Mouse (Mus musculus) hindbrain, embryonic 13.5 days (tissue): ENCODE measurements at regions not wholly inside any gene's neighbourhood (a gene's known extent, or its start where the extent isn't known, plus 50 kb on each side); places are given as distances from the start of the nearest gene placed in this dataset.

Experiments used
- ATAC-seq: fragments of 200-750 bp; cut with Nextera tagmentation; 2 replicates; pipeline ENCODE4 v1.8.0; 2017; ENCODE audit warnings: moderate TSS enrichment; ENCODE audit not compliant: low FRiP score
- H3K27ac ChIP-seq: fragments of 300-500 bp; sonication (generic); 2 replicates; pipeline ENCODE4 v1.5.1; 2015; ENCODE audit warnings: inconsistent platforms, mild to moderate bottlenecking, moderate library complexity
- H3K27me3 ChIP-seq: fragments of 300-500 bp; sonication (generic); 2 replicates; pipeline ENCODE4 v1.6.1; 2015; ENCODE audit warnings: mild to moderate bottlenecking, inconsistent platforms
- H3K36me3 ChIP-seq: fragments of 300-500 bp; sonication (generic); 2 replicates; pipeline ENCODE4 v1.6.1; 2015; ENCODE audit warnings: mild to moderate bottlenecking, inconsistent platforms
- H3K4me1 ChIP-seq: fragments of 300-500 bp; sonication (generic); replicated peaks from 2 replicates; pipeline ENCODE4 v1.6.1; 2015; ENCODE audit warnings: inconsistent platforms
- H3K4me2 ChIP-seq: fragments of 300-500 bp; sonication (generic); 2 replicates; pipeline ENCODE4 v1.6.1; 2015; ENCODE audit warnings: inconsistent platforms, mild to moderate bottlenecking, moderate library complexity
- H3K4me3 ChIP-seq: fragments of 300-500 bp; sonication (generic); 2 replicates; pipeline ENCODE4 v1.5.1; 2015; ENCODE audit warnings: mild to moderate bottlenecking, inconsistent platforms
- H3K9ac ChIP-seq: fragments of 300-500 bp; sonication (generic); 2 replicates; pipeline ENCODE4 v1.6.1; 2015; ENCODE audit warnings: mild to moderate bottlenecking, inconsistent platforms
- H3K9me3 ChIP-seq: fragments of 300-500 bp; sonication (generic); 2 replicates; pipeline ENCODE4 v1.6.1; 2016; ENCODE audit warnings: inconsistent platforms
- WGBS: fragments of 180-500 bp; shearing (Covaris S2); methylation state at CpG from one replicate; pipeline ENCODE4 v1.1.7; 2015; 5-methylcytosine and 5-hydroxymethylcytosine counted together

DNA sequence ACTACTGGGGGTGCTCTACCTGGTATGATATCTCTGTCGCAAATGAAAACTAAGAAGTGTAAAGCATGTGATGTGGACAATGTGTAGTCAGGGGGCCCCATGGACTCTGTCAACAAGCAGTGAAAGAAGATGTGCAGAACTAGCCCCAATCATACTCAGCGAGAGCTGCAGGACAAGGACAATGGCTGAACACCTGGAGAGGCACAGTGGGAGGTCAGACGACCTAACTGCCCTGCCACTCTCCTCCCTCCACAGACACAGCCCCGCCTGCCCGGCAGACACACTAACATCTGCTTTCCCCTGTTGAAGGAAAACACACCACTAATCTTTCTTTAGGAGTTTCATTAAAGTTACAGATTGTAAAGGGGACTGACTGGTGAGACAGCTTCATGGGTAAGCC lies 675.1 kb downstream of the Epm2a start:
- Histone ChIP-seq H3K9me3 (no peaks in the 10 kb centered on the region), H3K4me3 (no peak overlapping the region), H3K27me3 (no peaks in the 10 kb centered on the region), H3K9ac (no peak overlapping the region), H3K27ac (no peak overlapping the region), H3K36me3 (no peaks in the 10 kb centered on the region), H3K4me2 (no peak overlapping the region), H3K4me1 (no peaks in the 10 kb centered on the region; the same call in 1 of the 2 replicates)
- WGBS = 35% methylated on average over 5 of the region's 5 CpGs
- no peak for ATAC-seq

DNA sequence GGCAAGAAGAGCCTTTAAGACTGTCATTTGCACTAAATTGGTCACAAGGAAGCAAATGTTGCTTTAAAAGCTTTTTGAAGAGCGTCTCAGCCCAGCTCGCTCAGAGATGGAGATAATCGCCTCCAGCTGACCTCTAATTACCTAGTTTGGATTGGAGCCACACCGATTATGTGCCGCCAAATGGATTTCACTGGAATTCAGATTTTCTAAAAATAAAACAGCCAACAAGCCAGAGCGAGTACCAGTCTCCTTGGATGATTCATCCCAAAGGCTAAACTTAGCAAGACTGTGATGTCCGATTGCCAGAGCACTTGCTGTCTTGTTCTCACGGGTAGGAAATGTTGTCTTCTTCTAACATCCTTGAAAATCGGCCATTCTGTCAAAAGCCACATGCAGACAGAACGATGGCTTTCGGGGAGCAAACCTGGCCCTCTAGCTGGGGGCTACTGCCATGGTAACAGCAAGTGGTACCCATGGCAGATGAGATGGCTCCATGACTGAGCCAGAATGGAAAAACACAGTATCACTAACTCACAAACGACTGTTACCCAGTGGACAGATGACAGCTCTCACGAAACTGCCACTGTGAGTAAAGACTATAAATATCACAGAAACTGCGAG lies 676.1 kb downstream of the Epm2a start:
- H3K36me3 ChIP-seq = no peaks in the 10 kb centered on the region
- no peak overlapping the region for H3K4me2 ChIP-seq
- H3K4me1 ChIP-seq = no peaks in the 10 kb centered on the region; the same call in 1 of the 2 replicates
- no peaks in the 10 kb centered on the region for H3K27me3 ChIP-seq
- 73% methylated on average over 14 of the region's 14 CpGs for WGBS
- H3K27ac ChIP-seq = no peak overlapping the region
- H3K9me3 ChIP-seq = no peaks in the 10 kb centered on the region
- no peak overlapping the region for H3K9ac ChIP-seq
- H3K4me3 ChIP-seq = no peak overlapping the region
- no peak for ATAC-seq

DNA sequence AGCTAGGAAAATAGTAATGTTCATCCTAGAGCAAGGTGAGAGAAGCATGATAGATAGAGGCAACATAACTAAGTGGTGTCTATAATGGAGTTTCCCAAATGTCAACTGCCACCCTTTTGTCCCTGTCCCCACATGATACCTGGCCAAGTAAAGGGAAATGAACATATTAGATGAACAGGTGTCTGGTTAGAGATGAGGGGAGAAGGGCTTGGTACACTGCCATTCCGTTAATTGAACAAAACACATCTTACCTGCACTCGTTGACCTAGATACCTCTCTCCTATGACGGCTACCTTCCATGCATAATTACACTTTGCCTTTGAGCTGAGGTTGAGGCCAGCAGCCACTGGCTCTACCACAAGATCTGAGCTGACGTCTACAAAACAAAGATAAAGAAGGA lies 677.4 kb downstream of the Epm2a start:
- H3K36me3 ChIP-seq = no peaks in the 10 kb centered on the region
- H3K27me3 ChIP-seq = no peaks in the 10 kb centered on the region
- no peak for ATAC-seq
- H3K4me3 ChIP-seq = no peak overlapping the region
- H3K27ac ChIP-seq = no peak overlapping the region
- H3K4me2 ChIP-seq = no peak overlapping the region
- H3K4me1 ChIP-seq = no peaks in the 10 kb centered on the region; the same call in 1 of the 2 replicates
- H3K9me3 ChIP-seq = no peaks in the 10 kb centered on the region
- no peak overlapping the region for H3K9ac ChIP-seq
- 92% methylated on average over 4 of the region's 4 CpGs for WGBS

DNA sequence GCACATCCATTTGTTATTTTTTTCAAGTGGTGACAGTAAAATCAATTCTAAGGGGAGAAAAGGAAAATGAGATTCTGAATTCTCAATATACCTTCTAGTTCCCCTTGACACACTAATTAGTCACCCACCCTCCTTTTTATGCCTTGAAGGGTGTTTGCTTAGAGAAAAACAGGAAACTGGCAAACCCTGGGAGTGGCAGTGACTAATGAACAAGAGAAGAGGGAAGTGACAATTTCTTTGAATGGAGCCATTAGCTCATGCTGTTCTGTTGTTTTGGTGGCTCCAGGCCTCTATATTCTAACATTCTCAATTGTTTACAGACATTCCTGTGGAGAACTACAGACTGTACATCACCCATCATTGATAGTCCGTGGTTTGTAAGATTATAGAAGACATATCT lies 692.0 kb downstream of the Epm2a start:
- no peaks in the 10 kb centered on the region for H3K4me1 ChIP-seq
- H3K9ac ChIP-seq = no peak overlapping the region
- no peak overlapping the region for H3K27ac ChIP-seq
- H3K36me3 ChIP-seq = no peaks in the 10 kb centered on the region
- ATAC-seq = no peak
- H3K4me3 ChIP-seq = no peak overlapping the region
- 17% methylated on average over 1 of the region's 1 CpGs for WGBS
- no peaks in the 10 kb centered on the region for H3K9me3 ChIP-seq
- no peak overlapping the region for H3K4me2 ChIP-seq
- H3K27me3 ChIP-seq = no peaks in the 10 kb centered on the region

DNA sequence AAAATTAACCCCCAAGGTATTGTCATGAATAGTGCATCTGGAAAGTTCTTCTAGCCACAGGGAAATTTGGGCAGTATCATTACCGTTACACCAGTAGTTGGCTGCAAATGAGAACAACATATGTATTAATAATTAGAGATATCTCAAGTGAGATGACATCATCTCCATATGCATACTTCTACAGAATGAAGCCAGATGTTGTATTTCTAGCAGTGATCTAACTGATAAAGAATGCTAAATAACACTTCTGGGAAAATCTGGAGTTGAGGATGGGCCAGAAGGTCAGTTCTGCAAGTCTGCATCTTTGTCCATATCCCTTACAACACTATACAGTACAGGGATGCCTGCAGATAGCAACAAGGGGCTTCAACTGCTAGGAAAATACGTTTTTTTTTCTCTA lies 702.7 kb downstream of the Epm2a start:
- Histone ChIP-seq H3K27me3 (no peaks in the 10 kb centered on the region), H3K27ac (no peak overlapping the region), H3K4me1 (no peaks in the 10 kb centered on the region), H3K36me3 (no peaks in the 10 kb centered on the region), H3K9me3 (no peaks in the 10 kb centered on the region), H3K9ac (no peak overlapping the region), H3K4me3 (no peak overlapping the region), H3K4me2 (no peak overlapping the region)
- WGBS = 54% methylated on average over 2 of the region's 2 CpGs
- no peak for ATAC-seq

DNA sequence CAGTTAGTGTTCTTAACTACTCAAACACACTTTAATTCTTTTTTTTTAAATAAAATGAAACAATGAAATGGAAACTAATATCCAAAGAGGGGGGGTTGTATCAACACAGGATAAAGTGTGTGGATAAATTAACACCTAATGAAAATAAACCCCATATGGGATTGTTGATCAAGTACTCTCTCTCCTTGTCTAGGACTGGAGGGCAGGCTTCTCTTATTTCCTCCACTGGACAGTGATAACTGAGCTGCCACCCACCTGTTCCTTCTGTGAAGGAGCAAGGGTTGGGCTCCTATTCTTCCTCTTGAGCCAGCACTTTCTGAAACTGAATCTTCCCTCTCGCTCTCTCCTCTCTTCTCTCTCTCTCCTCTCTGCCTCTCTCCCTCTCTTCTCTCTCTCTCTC lies 716.5 kb downstream of the Epm2a start:
- 87% methylated on average over 1 of the region's 1 CpGs for WGBS
- Histone ChIP-seq H3K27me3 (no peaks in the 10 kb centered on the region), H3K9me3 (no peaks in the 10 kb centered on the region), H3K36me3 (no peaks in the 10 kb centered on the region), H3K4me3 (no peak overlapping the region), H3K4me2 (no peak overlapping the region), H3K4me1 (no peaks in the 10 kb centered on the region), H3K9ac (no peak overlapping the region), H3K27ac (no peak overlapping the region)
- ATAC-seq = no peak

DNA sequence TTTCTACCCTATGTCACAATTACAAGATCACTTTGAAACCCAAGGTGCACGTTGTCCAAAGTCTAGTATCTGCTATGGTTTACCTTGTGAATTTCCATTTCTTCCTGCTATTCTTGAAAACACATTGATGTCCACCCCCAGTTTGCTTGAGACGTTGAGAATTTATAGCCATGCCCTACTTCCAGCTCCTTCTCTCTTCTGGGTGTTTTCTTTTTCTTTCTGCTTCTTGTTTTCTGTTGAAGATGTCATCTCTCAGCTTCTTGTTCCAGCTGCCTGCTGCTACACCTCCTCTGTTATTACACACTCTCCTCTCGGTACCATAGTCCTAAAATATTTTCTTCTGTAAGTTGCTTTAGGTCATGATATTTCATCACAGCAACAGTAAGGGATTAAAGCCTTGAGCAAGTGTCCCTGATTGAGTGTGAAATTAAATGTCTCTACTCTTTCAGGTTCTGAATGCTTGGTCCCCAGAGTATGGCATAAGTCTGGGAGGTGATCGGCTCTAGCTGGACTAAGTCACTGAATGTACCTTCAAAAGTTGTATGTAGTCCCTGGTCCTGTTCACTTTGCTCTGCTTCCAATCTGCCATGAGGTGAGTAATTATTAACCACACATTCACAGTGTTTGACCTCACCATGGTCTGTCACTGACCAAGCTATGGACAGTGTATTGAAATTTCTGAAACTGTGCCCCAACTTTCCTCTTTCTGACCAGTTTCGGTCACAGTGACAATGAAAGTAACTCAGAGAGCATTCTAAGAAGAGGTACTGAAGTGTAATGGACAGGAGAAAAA lies 718.1 kb downstream of the Epm2a start:
- 90% methylated on average over 5 of the region's 5 CpGs for WGBS
- Histone ChIP-seq H3K27me3 (no peaks in the 10 kb centered on the region), H3K4me2 (no peak overlapping the region), H3K27ac (no peak overlapping the region), H3K9ac (no peak overlapping the region), H3K9me3 (no peaks in the 10 kb centered on the region), H3K4me3 (no peak overlapping the region), H3K4me1 (no peaks in the 10 kb centered on the region), H3K36me3 (no peaks in the 10 kb centered on the region)
- ATAC-seq = no peak

DNA sequence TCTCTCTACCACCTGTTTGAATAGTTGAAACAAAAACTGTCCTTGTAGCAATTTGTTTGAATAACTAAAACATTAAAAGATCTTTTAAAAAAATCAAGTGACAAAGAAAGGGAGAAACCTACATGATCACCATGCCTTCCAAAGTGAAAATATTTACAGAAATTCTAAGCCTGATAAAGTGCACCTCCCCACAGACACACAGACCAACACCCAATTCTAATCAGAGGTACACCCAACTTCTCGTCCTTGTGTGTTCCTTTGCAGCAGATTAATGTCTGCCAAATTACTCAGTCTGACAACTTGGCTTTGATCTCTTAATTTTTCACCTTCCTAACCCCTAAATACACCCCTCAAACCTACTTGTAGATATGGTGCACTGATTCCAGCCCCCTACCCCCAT lies 719.1 kb downstream of the Epm2a start:
- H3K9ac ChIP-seq = no peak overlapping the region
- H3K9me3 ChIP-seq = no peaks in the 10 kb centered on the region
- no peak for ATAC-seq
- no peak overlapping the region for H3K4me2 ChIP-seq
- 70% methylated on average over 1 of the region's 1 CpGs for WGBS
- no peaks in the 10 kb centered on the region for H3K27me3 ChIP-seq
- no peaks in the 10 kb centered on the region for H3K4me1 ChIP-seq
- H3K36me3 ChIP-seq = no peaks in the 10 kb centered on the region
- no peak overlapping the region for H3K4me3 ChIP-seq
- H3K27ac ChIP-seq = no peak overlapping the region

DNA sequence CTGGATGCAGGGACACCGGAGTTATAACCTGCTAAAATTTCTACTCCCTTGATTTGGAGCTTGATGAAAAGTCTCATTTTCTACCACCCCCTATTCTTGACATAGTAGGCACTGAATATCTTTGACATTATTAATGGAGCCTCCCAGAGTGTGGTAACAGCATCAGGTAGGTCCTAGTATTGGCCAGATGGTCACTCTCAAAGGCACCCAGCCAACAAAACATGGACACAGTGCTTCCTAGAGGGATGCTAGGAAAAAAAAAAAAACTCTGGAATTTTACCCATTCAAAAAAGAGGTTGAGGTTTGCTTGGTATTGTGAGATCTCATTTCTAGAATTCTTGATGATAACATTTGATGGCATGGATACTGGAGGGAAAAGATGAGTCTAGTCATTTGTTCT lies 740.8 kb downstream of the Epm2a start:
- H3K9ac ChIP-seq = no peak overlapping the region
- no peak for ATAC-seq
- no peaks in the 10 kb centered on the region for H3K36me3 ChIP-seq
- WGBS = 97% methylated on average over 1 of the region's 1 CpGs
- H3K4me3 ChIP-seq = no peak overlapping the region
- H3K4me1 ChIP-seq = no peaks in the 10 kb centered on the region
- no peak overlapping the region for H3K4me2 ChIP-seq
- no peaks in the 10 kb centered on the region for H3K9me3 ChIP-seq
- no peaks in the 10 kb centered on the region for H3K27me3 ChIP-seq
- H3K27ac ChIP-seq = no peak overlapping the region

DNA sequence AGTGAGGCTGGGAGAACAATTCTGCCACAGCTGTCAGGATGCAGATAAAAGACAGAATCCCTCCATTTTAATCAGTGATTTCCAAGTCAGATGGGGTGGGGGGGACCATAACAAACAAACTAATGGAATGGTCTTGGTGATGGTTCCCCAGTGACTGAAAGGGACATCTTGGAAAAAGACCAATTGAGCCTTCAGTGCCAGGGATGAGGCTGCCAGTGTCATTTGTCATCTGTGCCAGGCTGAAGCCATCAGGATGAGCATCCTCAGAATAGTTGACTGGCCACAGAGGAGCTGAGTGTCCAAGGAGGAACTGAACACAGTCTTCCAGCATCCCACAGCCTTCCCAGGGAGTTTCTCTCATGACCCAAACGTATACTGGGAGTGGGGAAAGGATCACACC lies 749.3 kb downstream of the Epm2a start:
- no peak for ATAC-seq
- WGBS = 61% methylated on average over 1 of the region's 1 CpGs
- no peaks in the 10 kb centered on the region for H3K9me3 ChIP-seq
- no peaks in the 10 kb centered on the region for H3K4me1 ChIP-seq
- H3K4me3 ChIP-seq = no peak overlapping the region
- no peaks in the 10 kb centered on the region for H3K27me3 ChIP-seq
- no peak overlapping the region for H3K9ac ChIP-seq
- H3K4me2 ChIP-seq = no peak overlapping the region
- no peaks in the 10 kb centered on the region for H3K36me3 ChIP-seq
- no peak overlapping the region for H3K27ac ChIP-seq

DNA sequence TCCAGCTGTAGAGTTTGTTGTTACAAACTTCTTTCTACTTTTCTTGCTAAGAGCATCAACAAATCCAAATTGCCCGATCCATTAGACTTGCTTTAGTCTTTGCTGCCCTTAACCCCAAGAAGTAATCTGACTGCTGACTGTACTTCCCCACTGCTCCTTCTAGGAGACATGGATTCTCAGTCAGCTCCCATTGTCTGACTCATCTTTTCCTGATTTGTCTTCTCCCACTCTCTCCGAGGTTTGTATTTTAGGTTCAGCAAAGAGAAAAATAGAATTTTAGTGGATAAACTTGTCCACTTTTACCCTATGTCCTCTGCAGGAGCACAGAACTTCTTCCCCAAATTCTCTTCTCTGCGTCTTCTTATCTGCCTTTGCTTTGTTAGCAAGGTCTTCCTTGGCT lies 753.5 kb downstream of the Epm2a start:
- Histone ChIP-seq H3K9ac (no peak overlapping the region), H3K4me1 (no peaks in the 10 kb centered on the region), H3K4me3 (no peak overlapping the region), H3K27ac (no peak overlapping the region), H3K27me3 (no peaks in the 10 kb centered on the region), H3K9me3 (no peaks in the 10 kb centered on the region), H3K4me2 (no peak overlapping the region), H3K36me3 (no peaks in the 10 kb centered on the region)
- WGBS = 94% methylated on average over 3 of the region's 3 CpGs
- no peak for ATAC-seq

DNA sequence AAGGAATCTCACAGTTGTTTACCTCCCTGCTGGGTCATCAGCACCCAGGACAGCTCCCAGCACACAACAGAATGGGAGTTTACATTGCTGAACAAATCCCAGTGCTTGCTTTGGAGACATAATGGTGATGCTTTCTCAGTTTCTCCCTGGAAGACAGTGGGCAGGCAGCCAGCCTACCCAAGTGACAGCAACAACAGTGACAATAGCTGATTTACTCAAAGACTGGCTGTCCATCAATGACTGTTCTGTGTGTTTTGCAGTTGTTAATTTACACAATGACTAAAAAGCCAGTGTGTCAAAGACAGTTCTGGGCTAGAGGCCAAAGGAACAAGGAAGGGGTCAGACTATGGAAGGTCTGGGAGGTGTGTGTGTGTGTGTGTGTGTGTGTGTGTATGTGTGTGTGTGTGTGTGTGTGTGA lies 762.2 kb downstream of the Utrn start:
- Histone ChIP-seq H3K9ac (no peak overlapping the region), H3K4me3 (no peak overlapping the region), H3K4me1 (peaks cover 6% of the 10 kb centered on the region; the same call in 1 of the 2 replicates), H3K36me3 (no peaks in the 10 kb centered on the region), H3K27ac (no peak overlapping the region), H3K4me2 (no peak overlapping the region), H3K27me3 (no peaks in the 10 kb centered on the region), H3K9me3 (no peaks in the 10 kb centered on the region)
- ATAC-seq = peak; percentile 90

DNA sequence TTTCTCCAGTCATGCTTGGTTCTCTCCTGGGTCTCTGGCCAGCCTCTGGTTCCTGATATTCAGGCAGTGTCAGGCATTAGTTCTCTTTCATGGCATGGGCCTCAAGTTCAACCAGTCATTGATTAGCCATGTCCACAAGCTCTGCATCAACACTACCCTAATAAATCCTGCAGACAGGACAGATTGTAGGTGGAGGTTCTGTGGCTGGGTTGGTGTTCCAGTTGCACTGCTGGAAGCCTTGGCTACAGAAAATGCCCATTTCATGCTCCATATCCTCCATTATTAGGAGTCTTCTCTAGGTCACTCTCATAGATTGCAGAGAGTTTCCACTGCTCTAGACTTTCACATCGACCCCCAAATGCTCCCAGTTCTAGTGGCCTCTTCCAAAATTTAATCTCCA lies 757.4 kb downstream of the Utrn start:
- Histone ChIP-seq H3K27ac (no peak overlapping the region), H3K4me2 (no peak overlapping the region), H3K4me3 (no peak overlapping the region), H3K4me1 (peaks cover 9% of the 10 kb centered on the region), H3K27me3 (no peaks in the 10 kb centered on the region), H3K9me3 (no peaks in the 10 kb centered on the region), H3K9ac (no peak overlapping the region), H3K36me3 (no peaks in the 10 kb centered on the region)
- WGBS = 77% methylated on average over 1 of the region's 1 CpGs
- ATAC-seq = no peak
